In genomic region chr9:114379871-114380270, GRCm38 (mm10) we compare ENCODE assay signal across 35 mouse cellular contexts. TPM values are rescaled to one million over a fixed set of nuclear protein-coding genes. Genes with fewer than 3 reads are reported as not detected.
DNase-seq lines count a peak whose midpoint lies in the region; ATAC-seq and TF ChIP-seq lines count a peak whose summit lies in the region.
"Had no signal": no experiment of that assay in that cellular context is flagged by ENCODE, and none has a peak within 500 bp of the region (broad histone marks: within the 10 kb centered on the region; RNA-seq: fewer than 3 reads in every experiment).

No protein-coding gene starts in this region.

- no peak for DNase-seq in forebrain, embryonic 11.5 days (ENCODE audit: low spot score)
- DNase-seq in forebrain, embryonic 10.5 days (ENCODE audit: extremely low spot score, low spot score), result no peak
- no peak for DNase-seq in kidney, postnatal 4 days
- DNase-seq in R1 (ENCODE audit: low read depth, low spot score), result peak; percentile 49
- DNase-seq in kidney, postnatal 0 days (ENCODE audit: low spot score), result no peak
- no peak for DNase-seq in frontal cortex, postnatal 36 days (ENCODE audit: low spot score in 2 of 2)
- DNase-seq in thymus, postnatal 10 days (ENCODE audit: low spot score in 2 of 2), result no peak
- DNase-seq: adrenal gland, postnatal 25 days; cerebellum, adult 11-12 months; cerebellum, adult 9-11 months; embryo, embryonic 11 days; gastrocnemius, postnatal 10 days; layer of hippocampus, postnatal 36 days; left cerebral cortex, postnatal 4 days; lung, embryonic 14.5 days; lung, postnatal 14 days; midbrain, embryonic 14.5 days; retina, postnatal 1 day; right cerebral cortex, postnatal 14 days; thymus, adult 2 months had no signal

- no peak for TF ChIP-seq CTCF in kidney, postnatal 0 days (IDR thresholded peaks at IDR 0.05; ENCODE audit: low read depth)

- no peaks in the 10 kb centered on the region for H3K27me3 ChIP-seq in forebrain, embryonic 11.5 days (ENCODE audit: control insufficient read depth, insufficient read depth, low read length)
- no peaks in the 10 kb centered on the region for H3K27me3 ChIP-seq in forebrain, embryonic 10.5 days (ENCODE audit: poor library complexity, severe bottlenecking)
- H3K27me3 ChIP-seq in kidney, embryonic 15.5 days, result no peaks in the 10 kb centered on the region
- H3K27me3 ChIP-seq in kidney, postnatal 0 days (ENCODE audit: insufficient read depth, low read length), result no peaks in the 10 kb centered on the region
- H3K27me3 ChIP-seq: CH12.LX; embryonic facial prominence, embryonic 12.5 days; heart, embryonic 12.5 days; Patski had no signal

- 0 out of 2 replicates have a peak, but pooled peaks have one; percentile 21 for ATAC-seq in forebrain, embryonic 11.5 days (replicated peaks; ENCODE audit: low FRiP score)
- 0 out of 2 replicates have a peak, but pooled peaks have one; percentile 30 for ATAC-seq in kidney, embryonic 15.5 days (replicated peaks; ENCODE audit: low FRiP score)
- peak; percentile 79 for ATAC-seq in kidney, postnatal 0 days (replicated peaks; ENCODE audit: low FRiP score, low read depth)
- ATAC-seq: forebrain, embryonic 16.5 days; Patski had no signal

- no peaks in the 10 kb centered on the region for H3K9me3 ChIP-seq in forebrain, embryonic 11.5 days (ENCODE audit: control insufficient read depth, low read length)
- H3K9me3 ChIP-seq in forebrain, embryonic 10.5 days, result no peaks in the 10 kb centered on the region
- H3K9me3 ChIP-seq in kidney, embryonic 15.5 days (replicated peaks), result no peaks in the 10 kb centered on the region
- H3K9me3 ChIP-seq in kidney, postnatal 0 days (replicated peaks; ENCODE audit: low read length), result no peaks in the 10 kb centered on the region
- H3K9me3 ChIP-seq: embryonic facial prominence, embryonic 12.5 days; heart, embryonic 12.5 days had no signal

- no peak overlapping the region for H3K4me2 ChIP-seq in forebrain, embryonic 11.5 days (ENCODE audit: low read depth, low read length, severe bottlenecking)
- H3K4me2 ChIP-seq in kidney, embryonic 15.5 days, result no peak overlapping the region
- H3K4me2 ChIP-seq in kidney, postnatal 0 days (ENCODE audit: low read length), result no peak overlapping the region
- H3K4me2 ChIP-seq: embryonic facial prominence, embryonic 12.5 days; heart, embryonic 12.5 days; hindbrain, embryonic 14.5 days; lung, embryonic 14.5 days had no signal

- no peak overlapping the region for H3K4me3 ChIP-seq in forebrain, embryonic 11.5 days (ENCODE audit: low read depth, low read length)
- H3K4me3 ChIP-seq in forebrain, embryonic 10.5 days, result no peak overlapping the region
- no peak overlapping the region for H3K4me3 ChIP-seq in kidney, embryonic 15.5 days (replicated peaks)
- no peak overlapping the region for H3K4me3 ChIP-seq in kidney, postnatal 0 days (replicated peaks; ENCODE audit: low read depth, low read length)
- H3K4me3 ChIP-seq: embryonic facial prominence, embryonic 12.5 days; heart, embryonic 12.5 days had no signal

- no peaks in the 10 kb centered on the region for H3K36me3 ChIP-seq in forebrain, embryonic 11.5 days (ENCODE audit: control insufficient read depth, insufficient read depth, low read length)
- peaks cover 15% of the 10 kb centered on the region; the same call in 1 of the 2 replicates for H3K36me3 ChIP-seq in forebrain, embryonic 10.5 days (replicated peaks)
- peaks cover 82% of the 10 kb centered on the region for H3K36me3 ChIP-seq in kidney, embryonic 15.5 days
- H3K36me3 ChIP-seq in kidney, postnatal 0 days (ENCODE audit: insufficient read depth, low read length), result peaks cover 31% of the 10 kb centered on the region; the same call in 1 of the 2 replicates

- H3K4me1 ChIP-seq in forebrain, embryonic 11.5 days (replicated peaks; ENCODE audit: control insufficient read depth, insufficient read depth, low read length), result no peaks in the 10 kb centered on the region
- no peaks in the 10 kb centered on the region for H3K4me1 ChIP-seq in forebrain, embryonic 10.5 days
- no peaks in the 10 kb centered on the region for H3K4me1 ChIP-seq in kidney, embryonic 15.5 days
- H3K4me1 ChIP-seq in kidney, postnatal 0 days (replicated peaks; ENCODE audit: insufficient read depth, low read length), result no peaks in the 10 kb centered on the region
- H3K4me1 ChIP-seq: embryonic facial prominence, embryonic 12.5 days had no signal

- no peak overlapping the region for H3K9ac ChIP-seq in forebrain, embryonic 11.5 days (ENCODE audit: low read length)
- no peak overlapping the region for H3K9ac ChIP-seq in kidney, embryonic 15.5 days
- no peak overlapping the region for H3K9ac ChIP-seq in kidney, postnatal 0 days (ENCODE audit: low read depth, low read length)
- H3K9ac ChIP-seq: embryonic facial prominence, embryonic 12.5 days; heart, embryonic 12.5 days; hindbrain, embryonic 14.5 days; liver, embryonic 14.5 days; lung, embryonic 14.5 days had no signal

- no peak overlapping the region for H3K27ac ChIP-seq in forebrain, embryonic 11.5 days (ENCODE audit: low read depth, low read length)
- no peak overlapping the region for H3K27ac ChIP-seq in forebrain, embryonic 10.5 days
- H3K27ac ChIP-seq in kidney, embryonic 15.5 days, result no peak overlapping the region
- no peak overlapping the region for H3K27ac ChIP-seq in kidney, postnatal 0 days
- H3K27ac ChIP-seq: embryonic facial prominence, embryonic 12.5 days; hindbrain, embryonic 14.5 days; liver, embryonic 14.5 days had no signal

- 93% methylated on average over 12 of the region's 12 CpGs for WGBS in forebrain, embryonic 11.5 days
- WGBS in forebrain, embryonic 10.5 days, result 90% methylated on average over 12 of the region's 12 CpGs
- WGBS in kidney, embryonic 15.5 days, result 80% methylated on average over 12 of the region's 12 CpGs
- WGBS in kidney, postnatal 0 days, result 81% methylated on average over 12 of the region's 12 CpGs

RNA-seq across cellular contexts. Expression of gene Crtap, which starts 10.6 kb away (rescaled TPM):
- 35.6 and 44.4 TPM in 2 replicates for polyA plus RNA-seq in forebrain, embryonic 11.5 days (2014; fragmentation: Nextera tagmentation; extraction: Ambion mirVana)
- polyA plus RNA-seq in forebrain, embryonic 10.5 days (2016; fragmentation: Nextera tagmentation; extraction: Ambion mirVana), result 30.7 and 31.6 TPM in 2 replicates
- 128 and 138 TPM in 2 replicates for polyA plus RNA-seq in kidney, embryonic 15.5 days (2015; fragmentation: Nextera tagmentation; extraction: Ambion mirVana)
- polyA plus RNA-seq in kidney, postnatal 0 days (2015; fragmentation: Nextera tagmentation; extraction: Ambion mirVana), result 133 and 140 TPM in 2 replicates

RNA-seq across cellular contexts. Expression of gene Glb1, which starts 21.0 kb away (rescaled TPM):
- 20.3 and 21.6 TPM in 2 replicates for polyA plus RNA-seq in forebrain, embryonic 11.5 days (2014; fragmentation: Nextera tagmentation; extraction: Ambion mirVana)
- polyA plus RNA-seq in forebrain, embryonic 10.5 days (2016; fragmentation: Nextera tagmentation; extraction: Ambion mirVana), result 22.6 and 22.8 TPM in 2 replicates
- polyA plus RNA-seq in kidney, embryonic 15.5 days (2015; fragmentation: Nextera tagmentation; extraction: Ambion mirVana), result 54.0 and 58.4 TPM in 2 replicates
- 77.9 and 85.5 TPM in 2 replicates for polyA plus RNA-seq in kidney, postnatal 0 days (2015; fragmentation: Nextera tagmentation; extraction: Ambion mirVana)

RNA-seq across cellular contexts. Expression of gene Tmppe, which starts 21.0 kb away (rescaled TPM):
- polyA plus RNA-seq in forebrain, embryonic 11.5 days (2014; fragmentation: Nextera tagmentation; extraction: Ambion mirVana), result 5.3 and 6.4 TPM in 2 replicates
- 10.1 and 10.7 TPM in 2 replicates for polyA plus RNA-seq in forebrain, embryonic 10.5 days (2016; fragmentation: Nextera tagmentation; extraction: Ambion mirVana)
- 11.0 and 12.5 TPM in 2 replicates for polyA plus RNA-seq in kidney, embryonic 15.5 days (2015; fragmentation: Nextera tagmentation; extraction: Ambion mirVana)
- polyA plus RNA-seq in kidney, postnatal 0 days (2015; fragmentation: Nextera tagmentation; extraction: Ambion mirVana), result 7.0 and 9.7 TPM in 2 replicates

RNA-seq across cellular contexts. Expression of gene Bcl2a1c, which starts 49.9 kb away (rescaled TPM):
- not detected in 2 replicates for polyA plus RNA-seq in forebrain, embryonic 11.5 days (2014; fragmentation: Nextera tagmentation; extraction: Ambion mirVana)
- polyA plus RNA-seq in forebrain, embryonic 10.5 days (2016; fragmentation: Nextera tagmentation; extraction: Ambion mirVana), result not detected in 2 replicates
- polyA plus RNA-seq in kidney, embryonic 15.5 days (2015; fragmentation: Nextera tagmentation; extraction: Ambion mirVana), result not detected in 2 replicates
- polyA plus RNA-seq in kidney, postnatal 0 days (2015; fragmentation: Nextera tagmentation; extraction: Ambion mirVana), result 0.50 TPM in 1 of 2 replicates, not detected in the other
- polyA plus RNA-seq: C2C12; embryonic facial prominence, embryonic 12.5 days; forebrain, embryonic 16.5 days; heart, embryonic 12.5 days; heart, postnatal 0 days; hindbrain, embryonic 14.5 days; large intestine, adult 2 months; limb, embryonic 14.5 days; liver, embryonic 14.5 days; lung, embryonic 14.5 days; midbrain, embryonic 14.5 days; neural tube, embryonic 14.5 days; Patski; small intestine, adult 2 months; thymus, adult 2 months; urinary bladder, adult 2 months had no signal

Comparison
In these comparisons a context has a peak if more than half of its experiments do, and no peak if none do; other contexts are left out.
1. ATAC-seq: peak in every context shown above with its lines; median percentile 79 in kidney, postnatal 0 days; 30 in kidney, embryonic 15.5 days; 21 in forebrain, embryonic 11.5 days.